ENCODE assay signal across 13 mouse cellular contexts in the genomic region with DNA sequence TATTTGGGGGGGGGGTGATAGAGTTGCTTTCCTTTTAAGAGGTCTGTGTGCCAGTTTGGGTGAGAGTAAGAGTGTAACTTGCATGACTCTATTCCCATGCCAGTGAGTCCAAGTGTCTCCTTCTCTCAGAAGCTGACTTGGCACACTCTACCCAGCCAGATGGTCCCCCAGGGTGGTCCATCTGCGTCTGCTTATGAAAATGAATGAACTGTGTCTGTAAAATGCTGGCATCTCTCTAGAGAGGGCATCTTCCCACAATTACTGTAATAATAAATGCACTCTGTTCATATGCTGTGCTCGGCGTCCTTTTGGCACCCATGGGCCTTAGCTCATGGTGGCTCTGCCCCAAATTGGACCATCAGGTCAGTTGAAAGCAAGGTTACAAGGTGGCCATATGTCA.
DNase-seq lines count a peak whose midpoint lies in the region; ATAC-seq lines count a peak whose summit lies in the region.
"Had no signal": no experiment of that assay in that cellular context is flagged by ENCODE, and none has a peak within 500 bp of the region (broad histone marks: within the 10 kb centered on the region; RNA-seq: fewer than 3 reads in every experiment).

No protein-coding gene starts in this region.

- H3K4me3 ChIP-seq in hindbrain, embryonic 14.5 days (replicated peaks; ENCODE audit: low read length): no peak overlapping the region
- H3K4me3 ChIP-seq in hindbrain, embryonic 12.5 days: no peak overlapping the region
- H3K4me3 ChIP-seq: heart, embryonic 12.5 days; limb, embryonic 12.5 days had no signal

- H3K36me3 ChIP-seq in hindbrain, embryonic 14.5 days (replicated peaks; ENCODE audit: control insufficient read depth, insufficient read depth): no peaks in the 10 kb centered on the region
- H3K36me3 ChIP-seq in hindbrain, embryonic 12.5 days: no peaks in the 10 kb centered on the region
- H3K36me3 ChIP-seq: heart, embryonic 12.5 days; limb, embryonic 12.5 days had no signal

- no peak for ATAC-seq in hindbrain, embryonic 14.5 days (ENCODE audit: low FRiP score)
- no peak for ATAC-seq in hindbrain, embryonic 12.5 days (ENCODE audit: low FRiP score)

- no peak overlapping the region for H3K4me2 ChIP-seq in hindbrain, embryonic 14.5 days (replicated peaks)
- no peak overlapping the region for H3K4me2 ChIP-seq in hindbrain, embryonic 12.5 days (replicated peaks)
- H3K4me2 ChIP-seq: heart, embryonic 12.5 days; limb, embryonic 12.5 days had no signal

- H3K9me3 ChIP-seq in hindbrain, embryonic 14.5 days (ENCODE audit: control insufficient read depth, low read length): no peaks in the 10 kb centered on the region
- H3K9me3 ChIP-seq in hindbrain, embryonic 12.5 days (replicated peaks): no peaks in the 10 kb centered on the region
- H3K9me3 ChIP-seq: heart, embryonic 12.5 days; limb, embryonic 12.5 days had no signal

- no peaks in the 10 kb centered on the region for H3K4me1 ChIP-seq in hindbrain, embryonic 14.5 days (replicated peaks; ENCODE audit: control insufficient read depth, insufficient read depth, low read length)
- no peaks in the 10 kb centered on the region for H3K4me1 ChIP-seq in hindbrain, embryonic 12.5 days
- H3K4me1 ChIP-seq: heart, embryonic 12.5 days; limb, embryonic 12.5 days had no signal

- H3K27me3 ChIP-seq in hindbrain, embryonic 14.5 days (ENCODE audit: control insufficient read depth, insufficient read depth, low read length): no peaks in the 10 kb centered on the region
- no peaks in the 10 kb centered on the region for H3K27me3 ChIP-seq in hindbrain, embryonic 12.5 days
- H3K27me3 ChIP-seq: heart, embryonic 12.5 days; limb, embryonic 12.5 days had no signal

- no peak overlapping the region for H3K9ac ChIP-seq in hindbrain, embryonic 14.5 days
- no peak overlapping the region for H3K9ac ChIP-seq in hindbrain, embryonic 12.5 days
- H3K9ac ChIP-seq: heart, embryonic 12.5 days; limb, embryonic 12.5 days had no signal

- no peak overlapping the region for H3K27ac ChIP-seq in hindbrain, embryonic 14.5 days
- no peak overlapping the region for H3K27ac ChIP-seq in hindbrain, embryonic 12.5 days
- H3K27ac ChIP-seq: limb, embryonic 12.5 days had no signal

- 46% methylated on average over 3 of the region's 3 CpGs for WGBS in hindbrain, embryonic 14.5 days
- 76% methylated on average over 3 of the region's 3 CpGs for WGBS in hindbrain, embryonic 12.5 days

- peak; percentile 59 for DNase-seq in hindbrain, embryonic 14.5 days (ENCODE audit: low spot score)
- peak; percentile 74 for DNase-seq in brain, embryonic 18.5 days (ENCODE audit: low read depth, low spot score)
- DNase-seq in cerebellum, adult 9-11 months: peak; percentile 91
- DNase-seq in layer of hippocampus, adult 9-10 months (ENCODE audit: low spot score): peak; percentile 75
- no peak for DNase-seq in ovary, postnatal 36 days (ENCODE audit: low spot score)
- DNase-seq in yolk sac, embryonic 10.5 days (ENCODE audit: low spot score): no peak
- DNase-seq: adrenal gland, adult 2 months; kidney, postnatal 10 days; lung, adult 2 months; right cerebral cortex, postnatal 25 days had no signal

Comparison
In these comparisons a context has a peak if more than half of its experiments do, and no peak if none do; other contexts are left out.
1. DNase-seq: peak in hindbrain, embryonic 14.5 days (single experiment), brain, embryonic 18.5 days (single experiment), cerebellum, adult 9-11 months (single experiment) and layer of hippocampus, adult 9-10 months (single experiment); none in ovary, postnatal 36 days (single experiment) and yolk sac, embryonic 10.5 days (single experiment).